Mouse (Mus musculus) testis, adult 2 months (tissue): ENCODE measurements at regions not wholly inside any gene's neighbourhood (a gene's known extent, or its start where the extent isn't known, plus 50 kb on each side); places are given as distances from the start of the nearest gene placed in this dataset.

ENCODE experiments used
- CTCF ChIP-seq: fragments of 200-500 bp; IDR thresholded peaks from 2 replicates; pipeline ENCODE4 v1.5.1; 2012; ENCODE audit warnings: low read depth, mild to moderate bottlenecking, inconsistent platforms, low read length, moderate library complexity; ENCODE audit not compliant: control insufficient read depth, insufficient read depth, insufficient replicate concordance
- POLR2A ChIP-seq: fragments of 200-500 bp; IDR thresholded peaks from 2 replicates; pipeline ENCODE4 v1.6.1; 2012; ENCODE audit warnings: low read depth, mild to moderate bottlenecking, inconsistent platforms, low read length, moderate library complexity; ENCODE audit not compliant: control insufficient read depth

DNA sequence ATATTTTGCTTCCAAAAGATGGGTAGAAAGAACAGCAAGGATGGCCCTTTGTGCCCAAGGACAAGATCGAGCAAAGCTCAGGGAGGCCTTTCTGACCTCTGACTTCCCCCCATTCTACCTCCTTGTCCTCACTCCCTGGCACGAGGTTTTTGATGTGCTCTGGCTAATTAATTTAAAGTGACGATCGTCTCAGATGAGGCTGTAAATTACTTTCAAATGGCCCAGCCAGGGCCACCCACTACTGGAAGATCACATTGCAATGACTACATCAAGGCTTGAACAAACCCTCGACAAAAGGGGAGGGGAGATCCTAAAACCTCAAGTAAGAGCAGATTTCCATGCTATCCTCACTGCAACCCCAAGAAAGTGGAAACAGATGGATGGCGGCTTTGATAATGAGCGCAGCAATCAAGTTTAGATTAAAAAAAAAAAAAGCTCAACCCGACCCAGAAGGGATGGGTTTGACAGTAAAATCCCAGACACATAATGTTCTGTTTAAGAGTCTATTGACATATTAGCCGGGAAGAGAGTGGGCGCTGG, 154.3 kb downstream of the Uaca start:
- TF ChIP-seq CTCF (no peak), POLR2A (no peak)
